Mouse (Mus musculus): ENCODE data around the gene Ocln. TPM values are rescaled to one million over a fixed set of nuclear protein-coding genes. Genes with fewer than 3 reads are reported as not detected.
"Not testable (repeated sequence)": the region's sequence is repeated elsewhere in the genome, so short reads cannot be mapped to it uniquely, and the experiment has no call there.

The Ocln gene
- total RNA-seq, 2 experiments from 2014 or later = 8.0 to 8.3 TPM

GRCm38 (mm10) chr13:100491623-100492022 is 60.9 kb downstream of the Ocln start:
- DNase-seq = no peak

- no peak for DNase-seq
These were observed 62.1 kb downstream of the Ocln start for GRCm38 (mm10) chr13:100490424-100490823.

GRCm38 (mm10) chr13:100483610-100484009 is 68.9 kb downstream of the Ocln start:
- DNase-seq = no peak

- DNase-seq = no peak
These were observed 88.8 kb downstream of the Ocln start for GRCm38 (mm10) chr13:100463527-100464222.

- no peak for DNase-seq
These were observed 91.2 kb downstream of the Ocln start for GRCm38 (mm10) chr13:100461336-100461735.

- DNase-seq = not testable (repeated sequence)
These were observed 99.9 kb downstream of the Ocln start, which contains the start of gene Naip1 for GRCm38 (mm10) chr13:100452415-100453127. Naip1 (minus strand) TSS chr13:100452869.

GRCm38 (mm10) chr13:100449495-100449894 is 103.0 kb downstream of the Ocln start:
- no peak for DNase-seq

Other genes starting within 250 kb of the Ocln start
- gene Naip6, start 235.0 kb downstream of the Ocln start, total RNA-seq (2021) = under 1 TPM; 0.57 to 0.61 TPM
- gene Naip1, start 99.8 kb downstream of the Ocln start, total RNA-seq (2021) = under 1 TPM; 0.09 to 0.15 TPM
- gene Gtf2h2, start 60.1 kb downstream of the Ocln start, total RNA-seq (2021) = 10 to 100 TPM; 32.7 to 35.0 TPM
- gene Marveld2, start 64.3 kb upstream of the Ocln start, total RNA-seq (2021) = 1 to 10 TPM; 1.4 to 1.8 TPM
- gene Ak6, start 98.3 kb upstream of the Ocln start, total RNA-seq (2021) = 10 to 100 TPM; 75.2 to 80.4 TPM
- 10 to 100 TPM; 20.4 to 21.4 TPM for gene Rad17, start 98.3 kb upstream of the Ocln start, total RNA-seq (2021)
- gene Taf9, start 98.9 kb upstream of the Ocln start, total RNA-seq (2021) = 10 to 100 TPM; 15.4 to 19.5 TPM
- 1 to 10 TPM; 3.9 to 4.3 TPM for gene Ccdc125, start 117.0 kb upstream of the Ocln start, total RNA-seq (2021)
- gene Cdk7, start 178.2 kb upstream of the Ocln start, total RNA-seq (2021) = 10 to 100 TPM; 42.2 to 42.3 TPM
- 100 to 1,000 TPM; 235 to 250 TPM for gene Mrps36, start 191.9 kb upstream of the Ocln start, total RNA-seq (2021)
- gene Cenph, start 223.2 kb upstream of the Ocln start, total RNA-seq (2021) = 1 to 10 TPM; 4.5 to 6.2 TPM
- 10 to 100 TPM; 25.6 to 35.0 TPM for gene Ccnb1, start 233.9 kb upstream of the Ocln start, total RNA-seq (2021)

All from adrenal gland, postnatal 10 days (tissue).